Mouse (Mus musculus) ZHBTc4 (cell line): ENCODE results near the gene Pigb.
A peak's percentile ranks its signal among the peaks of the same experiment; 100 is the strongest.

Source experiments
- DNase-seq: peaks from one replicate; pipeline ENCODE4 v3.0.0-alpha.2; 2011; ENCODE audit warnings: low read depth, low spot score

Pigb gene

GRCm38 (mm10) chr9:73045711-73046110, 5.5 kb upstream of the Pigb start:
- no peak for DNase-seq

- DNase-seq, result no peak
Observed at GRCm38 (mm10) chr9:73045204-73045603, 5.0 kb upstream of the Pigb start.

GRCm38 (mm10) chr9:73044146-73045079, 4.2 kb upstream of the Pigb start, which contains the start of gene Rab27a:
Rab27a (plus strand) TSS chr9:73044854.
- DNase-seq, result peak; percentile 90

- peak; percentile 95 for DNase-seq
Observed at GRCm38 (mm10) chr9:73039222-73039945, 794 bp downstream of the Pigb start.

GRCm38 (mm10) chr9:73033406-73033805, 6.8 kb downstream of the Pigb start:
- DNase-seq, result no peak

- no peak for DNase-seq
Observed at GRCm38 (mm10) chr9:73031421-73031820, 8.8 kb downstream of the Pigb start.

- DNase-seq, result no peak
Observed at GRCm38 (mm10) chr9:73030443-73030842, 9.7 kb downstream of the Pigb start.

GRCm38 (mm10) chr9:73025818-73026636, 14.2 kb downstream of the Pigb start:
- DNase-seq, result peak; percentile 81

GRCm38 (mm10) chr9:73020566-73021097, 19.5 kb downstream of the Pigb start:
- no peak for DNase-seq

GRCm38 (mm10) chr9:73019841-73020240, 20.3 kb downstream of the Pigb start:
- no peak for DNase-seq

- no peak for DNase-seq
Observed at GRCm38 (mm10) chr9:73014724-73015123, 25.5 kb downstream of the Pigb start.

GRCm38 (mm10) chr9:73012629-73013028, 27.5 kb downstream of the Pigb start:
- no peak for DNase-seq

- DNase-seq, result no peak
Observed at GRCm38 (mm10) chr9:73008384-73008783, 31.8 kb downstream of the Pigb start.

- DNase-seq, result peak; percentile 66
Observed at GRCm38 (mm10) chr9:73006175-73006574, 34.0 kb downstream of the Pigb start.

- peak; percentile 70 for DNase-seq
Observed at GRCm38 (mm10) chr9:73005106-73005505, 35.1 kb downstream of the Pigb start.

GRCm38 (mm10) chr9:73004076-73004475, 36.1 kb downstream of the Pigb start:
- DNase-seq, result no peak

GRCm38 (mm10) chr9:73002177-73002576, 38.0 kb downstream of the Pigb start:
- DNase-seq, result no peak

- DNase-seq, result no peak
Observed at GRCm38 (mm10) chr9:73001314-73002011, 38.7 kb downstream of the Pigb start.

GRCm38 (mm10) chr9:73000487-73000886, 39.7 kb downstream of the Pigb start:
- no peak for DNase-seq

GRCm38 (mm10) chr9:72996806-72997205, 43.4 kb downstream of the Pigb start:
- DNase-seq, result peak; percentile 78

- peak; percentile 90 for DNase-seq
Observed at GRCm38 (mm10) chr9:72996167-72996566, 44.0 kb downstream of the Pigb start.
